Mouse (Mus musculus) spleen, postnatal 36 days (tissue): ENCODE measurements around the gene Pbx2.
"Not testable (repeated sequence)": the region's sequence is repeated elsewhere in the genome, so short reads cannot be mapped to it uniquely, and the experiment has no call there.

ENCODE experiments used
- DNase-seq, 2 experiments: peaks; one replicate each; pipeline ENCODE4 v3.0.0; 2022; ENCODE audit warnings: low spot score in 2 of 2, mixed read lengths in 1 of 2

The Pbx2 gene

GRCm38 (mm10) chr17:34591029-34591993 lies at the start of gene Pbx2:
Pbx2 (plus strand) TSS chr17:34591266.
- DNase-seq, result peak in 1 of 2 experiments; percentile 50

DNA sequence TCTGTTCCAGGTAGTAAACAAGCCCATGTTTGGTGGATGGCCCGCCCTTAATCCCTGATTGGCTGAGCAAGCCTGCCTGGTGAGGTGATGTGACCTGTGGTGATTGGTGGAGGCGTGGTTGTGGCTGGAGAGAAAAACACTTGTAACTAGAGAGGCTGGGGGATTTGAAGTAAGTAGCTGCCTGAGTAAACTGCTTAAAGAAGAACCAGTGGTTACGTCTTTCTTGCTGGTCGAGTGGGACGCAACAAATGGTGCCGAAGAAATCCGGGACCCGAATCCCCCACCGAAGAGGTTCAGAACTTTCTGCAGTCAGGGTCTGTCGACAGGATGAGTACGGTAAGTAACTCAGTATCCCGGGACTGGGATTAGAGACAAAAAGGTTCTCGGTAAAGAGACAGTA lies 47.5 kb upstream of the Pbx2 start:
- DNase-seq, result not testable (repeated sequence)

DNA sequence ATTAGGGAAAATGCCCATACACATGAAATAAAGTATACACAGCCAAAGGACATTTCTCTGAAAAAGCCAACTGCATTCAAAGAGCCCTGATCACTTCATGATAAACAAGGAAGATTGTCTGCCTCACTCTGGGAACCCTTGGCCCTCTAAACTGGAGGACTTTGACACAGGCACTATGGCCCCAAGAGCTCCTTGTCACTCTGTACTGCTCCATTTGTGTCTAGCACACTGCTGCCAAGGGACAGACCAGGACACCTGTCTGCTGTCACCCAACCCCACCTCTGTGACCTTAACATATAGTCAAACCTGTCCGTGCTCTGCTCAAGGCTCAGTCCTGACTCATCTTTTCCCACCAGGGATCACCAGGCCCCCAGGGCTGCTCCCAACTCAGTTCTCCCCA lies 44.3 kb upstream of the Pbx2 start:
- no peak for DNase-seq

DNA sequence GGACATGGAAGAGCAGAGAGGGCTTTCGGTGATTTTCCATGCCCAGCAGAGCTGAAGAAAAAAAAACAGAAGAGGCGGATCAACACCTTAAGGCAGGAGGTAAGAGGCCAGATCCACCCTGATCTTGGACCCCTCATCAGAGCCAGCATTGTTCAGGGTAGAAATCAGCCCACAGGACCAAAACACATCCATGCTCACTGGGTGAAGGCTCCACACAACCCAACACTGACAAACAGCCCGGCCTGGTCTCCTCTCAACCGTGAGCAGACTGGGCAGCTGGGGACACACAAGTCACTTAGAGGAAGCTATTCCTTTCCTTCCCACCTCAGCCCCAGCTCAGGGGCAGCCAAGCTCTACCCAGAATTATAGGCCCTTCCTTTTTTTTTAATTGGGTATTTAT lies 43.5 kb upstream of the Pbx2 start:
- no peak for DNase-seq

DNA sequence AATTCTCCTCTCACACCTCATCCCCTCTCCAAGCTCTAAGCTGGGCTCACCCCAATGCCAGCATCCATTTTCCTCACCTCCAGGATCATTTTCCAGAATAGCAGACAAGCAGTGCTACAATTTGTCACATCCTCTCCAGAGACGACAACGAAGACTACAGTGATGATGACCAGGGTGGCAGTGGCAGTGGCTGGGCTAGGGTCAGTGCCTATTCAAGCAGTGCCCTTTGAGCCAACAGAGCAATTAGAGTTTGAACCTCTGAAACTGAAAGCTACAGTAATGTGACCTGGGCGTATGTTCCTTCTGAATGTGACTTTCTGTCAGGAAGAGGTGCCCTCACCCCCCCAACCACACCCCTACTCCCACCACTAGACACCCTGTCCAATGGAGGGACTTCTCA lies 41.9 kb upstream of the Pbx2 start:
- DNase-seq, result no peak

DNA sequence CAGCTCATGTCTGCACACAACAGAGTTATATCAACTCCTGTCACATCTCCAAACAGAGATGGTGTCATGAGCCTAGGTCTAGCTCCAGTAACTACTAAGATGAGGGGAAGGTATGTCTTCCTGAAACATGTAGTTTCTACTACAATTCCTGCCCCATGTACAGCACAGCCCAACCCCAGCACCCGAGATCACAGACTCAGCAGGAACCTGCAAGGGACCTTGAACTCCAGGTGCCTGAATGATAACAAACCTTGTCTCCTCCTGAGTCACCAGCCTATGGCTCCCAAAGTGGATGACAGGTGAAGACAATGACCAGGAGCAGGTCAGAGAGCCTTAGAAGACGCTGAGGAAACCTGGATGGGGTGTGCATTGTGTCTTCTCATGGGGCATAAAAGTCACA lies 41.2 kb upstream of the Pbx2 start:
- DNase-seq, result no peak

- DNase-seq, result peak; percentile 65 to 73
These were observed 35.6 kb upstream of the Pbx2 start for GRCm38 (mm10) chr17:34555483-34555882.

DNA sequence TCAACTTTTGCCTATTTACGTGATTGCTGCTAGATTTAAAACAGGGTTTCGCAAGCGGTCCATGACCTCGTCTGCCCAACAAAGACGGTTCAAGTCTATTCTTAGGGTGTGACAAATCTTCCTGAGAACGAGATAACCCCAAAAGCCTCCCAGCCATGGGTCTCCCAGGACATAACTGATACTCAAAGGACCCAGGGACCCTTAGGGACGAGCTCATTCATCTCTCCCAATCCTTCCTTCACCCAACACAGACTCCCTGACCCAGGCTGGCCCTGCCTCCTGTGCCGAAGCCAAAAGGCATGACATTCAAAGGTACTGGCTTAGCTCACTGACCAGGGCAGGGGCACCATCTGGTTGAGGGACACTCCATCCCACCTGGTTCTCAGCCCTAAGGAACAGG lies 34.7 kb upstream of the Pbx2 start:
- no peak for DNase-seq

DNA sequence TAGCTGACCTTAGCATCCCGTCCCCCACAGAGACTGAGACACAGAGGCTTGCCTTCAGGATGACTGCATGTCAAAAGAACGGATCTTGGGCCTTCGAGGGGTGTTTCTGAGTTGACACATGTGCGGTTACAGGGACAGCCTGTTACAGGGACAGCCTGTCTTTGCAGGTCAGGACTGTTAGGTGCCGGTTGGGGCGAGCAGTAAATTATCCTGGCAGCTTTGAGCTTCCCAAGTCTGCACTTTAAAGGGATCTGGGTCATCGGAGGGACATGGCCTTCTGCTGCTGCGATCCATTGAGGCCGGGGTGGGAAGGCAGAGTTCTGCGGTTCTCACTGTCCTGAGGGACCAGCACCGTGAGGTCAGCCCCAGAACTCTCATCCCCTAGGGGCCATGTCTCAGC lies 33.7 kb upstream of the Pbx2 start:
- DNase-seq, result no peak

DNA sequence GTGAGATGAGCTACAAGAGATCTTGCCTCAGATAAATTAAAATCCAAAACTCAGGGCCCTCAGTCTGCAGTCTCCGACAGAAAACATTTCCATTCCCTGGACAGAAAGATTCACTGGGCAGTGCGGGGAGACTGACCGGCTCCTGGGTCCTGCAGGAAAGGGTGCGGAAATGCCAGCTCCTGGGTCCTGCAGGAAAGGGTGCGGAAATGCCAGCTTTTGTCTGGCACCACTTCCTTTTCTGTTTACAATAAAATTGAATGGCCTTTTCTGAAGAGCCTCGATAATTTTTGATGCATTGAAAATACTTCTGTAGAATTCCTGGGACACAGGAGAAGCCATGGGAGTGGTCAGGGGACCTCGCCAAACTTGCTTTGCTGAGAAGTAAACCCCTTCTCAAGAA lies 31.9 kb upstream of the Pbx2 start:
- no peak for DNase-seq

DNA sequence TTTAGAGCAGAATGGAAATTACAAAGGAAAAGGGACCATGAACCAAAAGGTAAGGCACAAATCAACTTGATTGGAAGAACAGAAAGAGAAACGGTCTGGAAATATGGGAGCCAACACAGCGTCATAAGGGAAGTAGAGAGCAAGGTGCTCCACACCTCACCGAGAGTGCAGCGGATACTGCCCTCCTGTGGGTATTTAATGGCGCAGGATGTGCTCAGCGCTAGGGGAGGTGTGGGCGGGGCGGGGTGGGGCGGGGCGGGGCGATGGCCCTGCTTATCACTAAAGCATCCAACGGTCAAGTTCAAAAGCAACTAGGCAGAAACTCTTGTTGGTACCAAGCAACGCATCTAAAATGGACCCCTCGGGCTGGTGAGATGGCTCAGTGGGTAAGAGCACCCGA lies 31.2 kb upstream of the Pbx2 start:
- DNase-seq, result peak in 1 of 2 experiments; percentile 29

DNA sequence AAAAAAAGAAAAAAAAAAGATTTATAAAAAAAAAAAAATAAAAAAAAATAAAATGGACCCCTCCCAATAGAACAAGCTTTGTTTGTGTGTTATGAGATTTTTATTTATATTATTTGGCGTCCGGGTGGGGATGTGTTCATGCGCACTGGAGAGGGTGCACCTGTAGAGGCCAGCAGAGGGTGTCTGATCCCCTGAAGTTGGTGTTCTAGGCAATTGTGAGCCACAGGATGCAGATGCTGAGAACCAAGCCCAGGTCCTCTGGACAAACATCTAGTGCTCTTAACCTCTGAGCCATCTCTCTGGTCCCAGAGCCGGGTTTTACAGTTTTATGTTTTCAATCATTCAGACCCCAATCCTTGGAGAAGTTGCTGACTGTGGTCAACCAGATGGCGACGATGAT lies 30.6 kb upstream of the Pbx2 start:
- no peak for DNase-seq

GRCm38 (mm10) chr17:34561200-34561599 lies 29.9 kb upstream of the Pbx2 start:
- peak; percentile 57 to 59 for DNase-seq

- no peak for DNase-seq
These were observed 28.5 kb upstream of the Pbx2 start for GRCm38 (mm10) chr17:34562595-34562994.

- DNase-seq, result no peak
These were observed 27.7 kb upstream of the Pbx2 start for GRCm38 (mm10) chr17:34563354-34563753.

DNA sequence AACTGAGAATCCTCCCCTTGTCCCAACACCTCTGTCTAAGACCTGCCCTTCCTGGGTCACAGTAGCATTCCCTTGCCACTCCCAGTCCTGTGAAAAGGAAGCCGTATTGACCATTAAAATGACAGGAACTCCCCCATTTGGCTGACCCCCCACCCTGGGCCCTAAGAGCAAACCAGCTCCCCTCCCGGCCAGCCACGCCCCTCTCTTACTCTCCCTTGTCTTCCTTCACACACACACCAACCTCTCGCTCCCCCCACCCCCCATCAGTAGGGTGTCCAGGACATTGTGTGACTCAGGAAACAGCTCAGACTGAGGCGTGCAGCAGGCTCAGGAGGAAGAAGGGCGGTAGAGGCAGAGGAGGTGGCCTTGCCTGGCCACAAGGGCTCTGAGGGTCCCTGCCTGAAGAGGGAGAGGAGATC lies 27.1 kb upstream of the Pbx2 start, which contains the start of gene Notch4:
Gene Notch4 (plus strand): TSS at position 266 of the 419 bp plus-strand sequence.
- no peak for DNase-seq

DNA sequence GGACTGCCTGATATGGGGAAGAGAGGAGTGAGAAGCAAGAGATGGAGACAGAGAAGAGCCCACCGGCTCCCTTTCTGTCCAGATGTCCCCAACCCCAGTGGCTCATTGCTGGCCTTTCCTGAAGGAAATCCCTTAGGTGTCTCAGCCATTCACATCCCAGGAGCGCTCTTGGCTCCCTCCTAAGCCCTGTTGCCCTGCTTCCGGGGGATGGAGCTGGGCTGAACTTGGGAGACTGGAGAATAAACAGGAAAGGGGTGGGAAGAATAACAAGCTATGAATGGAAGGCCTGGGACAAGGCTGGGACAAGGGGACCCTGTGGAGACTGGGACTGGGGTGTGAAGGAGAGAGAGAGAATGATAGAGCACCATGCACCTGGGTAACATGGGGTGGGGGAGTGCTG lies 26.3 kb upstream of the Pbx2 start:
- DNase-seq, result no peak

GRCm38 (mm10) chr17:34567311-34567710 lies 23.8 kb upstream of the Pbx2 start:
- DNase-seq, result no peak

GRCm38 (mm10) chr17:34568421-34568820 lies 22.6 kb upstream of the Pbx2 start:
- DNase-seq, result no peak

DNA sequence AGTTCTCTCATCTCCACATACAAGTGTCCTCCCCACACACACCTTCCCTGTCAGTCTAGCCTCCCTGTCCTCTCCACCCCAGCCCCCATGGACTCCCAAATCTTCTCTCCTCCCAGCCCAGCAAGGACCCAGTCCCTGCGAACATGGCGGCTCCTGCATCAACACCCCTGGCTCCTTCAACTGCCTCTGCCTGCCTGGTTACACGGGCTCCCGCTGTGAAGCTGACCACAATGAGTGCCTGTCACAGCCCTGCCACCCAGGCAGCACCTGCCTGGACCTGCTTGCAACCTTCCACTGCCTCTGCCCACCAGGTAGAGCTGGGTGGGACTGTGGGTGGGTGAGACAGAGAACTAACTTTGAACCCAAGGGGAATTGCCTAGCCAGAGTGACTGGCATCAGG lies 21.1 kb upstream of the Pbx2 start:
- no peak for DNase-seq

- no peak for DNase-seq
These were observed 19.2 kb upstream of the Pbx2 start for GRCm38 (mm10) chr17:34571875-34572274.

DNA sequence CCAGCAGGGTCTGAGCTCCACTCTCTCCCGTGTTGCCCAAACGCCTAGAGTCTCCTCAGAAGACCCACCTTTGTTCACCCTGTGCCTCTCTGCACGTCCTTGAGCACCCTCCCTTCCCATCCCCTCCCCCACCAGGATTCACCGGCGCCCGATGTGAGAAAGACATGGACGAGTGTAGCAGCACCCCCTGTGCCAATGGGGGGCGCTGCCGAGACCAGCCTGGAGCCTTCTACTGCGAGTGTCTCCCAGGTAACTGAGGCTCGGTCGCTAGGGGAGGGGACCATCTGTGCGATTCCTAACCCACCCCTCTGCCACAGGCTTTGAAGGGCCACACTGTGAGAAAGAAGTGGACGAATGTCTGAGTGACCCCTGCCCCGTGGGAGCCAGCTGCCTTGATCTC lies 18.7 kb upstream of the Pbx2 start:
- no peak for DNase-seq

GRCm38 (mm10) chr17:34576577-34576976 lies 14.5 kb upstream of the Pbx2 start:
- DNase-seq, result no peak
